Mouse (Mus musculus) hindbrain, postnatal 0 days (tissue): ENCODE results near the gene Ctnnd2. TPM values are rescaled to one million over a fixed set of nuclear protein-coding genes. Genes with fewer than 3 reads are reported as not detected.
A peak's percentile ranks its signal among the peaks of the same experiment; 100 is the strongest.

Source experiments
- ATAC-seq: fragments of 200-750 bp; cut with Nextera tagmentation; 2 replicates; pipeline ENCODE4 v1.8.0; 2017; ENCODE audit warnings: mild to moderate bottlenecking, moderate TSS enrichment, moderate library complexity
- DNase-seq: peaks from one replicate; pipeline ENCODE4 v3.0.0-alpha.2; 2015; ENCODE audit warnings: low spot score
- H3K27ac ChIP-seq: fragments of 300-500 bp; sonication (generic); 2 replicates; pipeline ENCODE4 v1.5.1; 2014; ENCODE audit warnings: mild to moderate bottlenecking
- H3K27me3 ChIP-seq: fragments of 300-500 bp; sonication (generic); 2 replicates; pipeline ENCODE4 v1.6.1; 2014; ENCODE audit warnings: low read length, mixed read lengths; ENCODE audit not compliant: insufficient read depth
- H3K36me3 ChIP-seq: fragments of 300-500 bp; sonication (generic); 2 replicates; pipeline ENCODE4 v1.6.1; 2014; ENCODE audit warnings: low read length, mixed read lengths; ENCODE audit not compliant: insufficient read depth
- H3K4me1 ChIP-seq: fragments of 300-500 bp; sonication (generic); 2 replicates; pipeline ENCODE4 v1.6.1; 2014; ENCODE audit warnings: antibody characterized with exemption, low read length, mixed read lengths; ENCODE audit not compliant: insufficient read depth
- H3K4me2 ChIP-seq: fragments of 300-500 bp; sonication (generic); 2 replicates; pipeline ENCODE4 v1.6.1; 2014; ENCODE audit warnings: low read depth, mild to moderate bottlenecking, low read length, moderate library complexity, mixed read lengths
- H3K4me3 ChIP-seq: fragments of 300-500 bp; sonication (generic); 2 replicates; pipeline ENCODE4 v1.5.1; 2014; ENCODE audit warnings: low read length
- H3K9ac ChIP-seq: fragments of 300-500 bp; sonication (generic); replicated peaks from 2 replicates; pipeline ENCODE4 v1.6.1; 2014; ENCODE audit warnings: mild to moderate bottlenecking, low read length, moderate library complexity, mixed read lengths
- H3K9me3 ChIP-seq: fragments of 300-500 bp; sonication (generic); 2 replicates; pipeline ENCODE4 v1.6.1; 2016; ENCODE audit warnings: low read length, mixed read lengths
- CTCF ChIP-seq: IDR thresholded peaks from 2 replicates; pipeline ENCODE4 v1.5.1; 2016; ENCODE audit warnings: antibody characterized with exemption, control low read depth, low read depth
- WGBS: fragments of 180-500 bp; shearing (Covaris S2); extraction: QIAGEN DNeasy Blood & Tissue Kit; methylation state at CpG from one replicate; pipeline ENCODE4 v1.1.7; 2014; 5-methylcytosine and 5-hydroxymethylcytosine counted together
- polyA plus RNA-seq: library from polyadenylated mRNA; unstranded; fragments of >200 nt; fragmentation: Nextera tagmentation; extraction: Ambion mirVana; gene quantifications from 2 replicates; pipeline ENCODE4 v1.2.1, GENCODE M21; 2015
- total RNA-seq: library from RNA; depleted of rRNA; stranded (reverse); fragments of >200 nt; gene quantifications from 2 replicates; pipeline ENCODE4 v1.2.3, GENCODE M21; 2014

The Ctnnd2 gene
- total and polyA plus RNA-seq, 2 experiments from 2014 or later = 67.2 to 157 TPM

GRCm38 (mm10) chr15:30661689-30662422, 489.5 kb downstream of the Ctnnd2 start:
- H3K9ac ChIP-seq = no peak overlapping the region
- H3K4me1 ChIP-seq = no peaks in the 10 kb centered on the region
- peak; percentile 33 for DNase-seq
- no peak for TF ChIP-seq CTCF
- H3K27ac ChIP-seq = no peak overlapping the region; the same call in 1 of the 2 replicates
- H3K36me3 ChIP-seq = no peaks in the 10 kb centered on the region
- 31% methylated on average over 6 of the region's 6 CpGs for WGBS
- no peaks in the 10 kb centered on the region for H3K27me3 ChIP-seq
- H3K4me3 ChIP-seq = no peak overlapping the region
- ATAC-seq = peak; percentile 81
- no peak overlapping the region for H3K4me2 ChIP-seq
- no peaks in the 10 kb centered on the region for H3K9me3 ChIP-seq

- H3K27ac ChIP-seq = peak overlapping the region; percentile 36; the same call in 1 of the 2 replicates
- H3K9ac ChIP-seq = no peak overlapping the region
- no peak for DNase-seq
- H3K27me3 ChIP-seq = no peaks in the 10 kb centered on the region
- WGBS = 59% methylated on average over 7 of the region's 7 CpGs
- H3K36me3 ChIP-seq = no peaks in the 10 kb centered on the region
- H3K4me2 ChIP-seq = no peak overlapping the region
- no peak for ATAC-seq
- H3K4me3 ChIP-seq = no peak overlapping the region
- TF ChIP-seq CTCF = no peak
- H3K4me1 ChIP-seq = no peaks in the 10 kb centered on the region
- H3K9me3 ChIP-seq = no peaks in the 10 kb centered on the region
Measured at GRCm38 (mm10) chr15:30667819-30668587, 495.6 kb downstream of the Ctnnd2 start.

- no peak overlapping the region for H3K9ac ChIP-seq
- H3K4me1 ChIP-seq = no peaks in the 10 kb centered on the region
- no peaks in the 10 kb centered on the region for H3K27me3 ChIP-seq
- ATAC-seq = no peak
- no peak for DNase-seq
- no peak overlapping the region for H3K27ac ChIP-seq
- no peak overlapping the region for H3K4me3 ChIP-seq
- TF ChIP-seq CTCF = no peak
- no peaks in the 10 kb centered on the region for H3K9me3 ChIP-seq
- 89% methylated on average over 4 of the region's 4 CpGs for WGBS
- no peaks in the 10 kb centered on the region for H3K36me3 ChIP-seq
- H3K4me2 ChIP-seq = no peak overlapping the region
Measured at GRCm38 (mm10) chr15:30681939-30682338, 509.5 kb downstream of the Ctnnd2 start.

GRCm38 (mm10) chr15:30682360-30683119, 510.1 kb downstream of the Ctnnd2 start:
- 63% methylated on average over 14 of the region's 14 CpGs for WGBS
- ATAC-seq = no peak
- TF ChIP-seq CTCF = no peak
- H3K9me3 ChIP-seq = no peaks in the 10 kb centered on the region
- DNase-seq = no peak
- no peaks in the 10 kb centered on the region for H3K36me3 ChIP-seq
- H3K27ac ChIP-seq = 0 out of 2 replicates have a peak overlapping the region, but pooled peaks have one; percentile 7
- H3K9ac ChIP-seq = no peak overlapping the region
- no peak overlapping the region for H3K4me2 ChIP-seq
- H3K27me3 ChIP-seq = no peaks in the 10 kb centered on the region
- H3K4me3 ChIP-seq = no peak overlapping the region
- no peaks in the 10 kb centered on the region for H3K4me1 ChIP-seq

- ATAC-seq = no peak
- H3K36me3 ChIP-seq = no peaks in the 10 kb centered on the region
- no peak overlapping the region for H3K4me2 ChIP-seq
- no peaks in the 10 kb centered on the region for H3K27me3 ChIP-seq
- H3K9me3 ChIP-seq = no peaks in the 10 kb centered on the region
- H3K4me1 ChIP-seq = no peaks in the 10 kb centered on the region
- TF ChIP-seq CTCF = no peak
- DNase-seq = no peak
- no peak overlapping the region for H3K4me3 ChIP-seq
- 70% methylated on average over 4 of the region's 4 CpGs for WGBS
- no peak overlapping the region for H3K27ac ChIP-seq
- no peak overlapping the region for H3K9ac ChIP-seq
Measured at GRCm38 (mm10) chr15:30686206-30687101, 514.1 kb downstream of the Ctnnd2 start.
